8 mouse cellular contexts compared by ENCODE assay signal in genomic region chr19:44418945-44419344, GRCm38 (mm10). TPM values are rescaled to one million over a fixed set of nuclear protein-coding genes. Genes with fewer than 3 reads are reported as not detected.
DNase-seq lines count a peak whose midpoint lies in the region; ATAC-seq and TF ChIP-seq lines count a peak whose summit lies in the region.

No protein-coding gene starts in this region.

- DNase-seq in CD4-positive, CD25-positive, alpha-beta regulatory T cell, adult 2 months (ENCODE audit: low read depth, low spot score): peak; percentile 81
- DNase-seq in adrenal gland, postnatal 14 days: peak; percentile 77
- peak; percentile 79 for DNase-seq in embryonic facial prominence, embryonic 10.5 days (ENCODE audit: low spot score)
- DNase-seq in heart, postnatal 36 days: peak; percentile 73 to 82
- peak; percentile 66 to 87 for DNase-seq in layer of hippocampus, postnatal 25 days (ENCODE audit: extremely low spot score in 1 of 2, low spot score in 1 of 2)
- DNase-seq in mesoderm, embryonic 11.5 days (ENCODE audit: low read depth, low spot score): peak; percentile 85

- intact Hi-C loops in heart, postnatal 36 days (cut with DNase I): loop anchor here (1.0 to 2.0 kb wide), 2 partner anchors 46 to 174 kb away; no protein-coding TSS in a partner anchor

- no peaks in the 10 kb centered on the region for H3K36me3 ChIP-seq in embryonic facial prominence, embryonic 10.5 days (replicated peaks)
- no peaks in the 10 kb centered on the region for H3K36me3 ChIP-seq in small intestine, adult 2 months (ENCODE audit: control insufficient read depth, insufficient read depth, low read length)

- no peak overlapping the region for H3K4me3 ChIP-seq in embryonic facial prominence, embryonic 10.5 days
- H3K4me3 ChIP-seq in small intestine, adult 2 months (ENCODE audit: low read depth, low read length): no peak overlapping the region

- H3K9me3 ChIP-seq in embryonic facial prominence, embryonic 10.5 days: no peaks in the 10 kb centered on the region

- WGBS in embryonic facial prominence, embryonic 10.5 days: 20% methylated on average over 4 of the region's 4 CpGs
- 19% methylated on average over 4 of the region's 4 CpGs for WGBS in small intestine, adult 2 months

- H3K4me1 ChIP-seq in embryonic facial prominence, embryonic 10.5 days: no peaks in the 10 kb centered on the region
- no peaks in the 10 kb centered on the region for H3K4me1 ChIP-seq in small intestine, adult 2 months (ENCODE audit: control insufficient read depth, insufficient read depth, insufficient read length, low read length)

- TF ChIP-seq CTCF in small intestine, adult 2 months (IDR thresholded peaks at IDR 0.05; ENCODE audit: extremely low read depth, insufficient read length, insufficient replicate concordance, low read depth, low read length): peak; percentile 91; the same call in 1 of the 2 replicates

- no peak overlapping the region for H3K27ac ChIP-seq in embryonic facial prominence, embryonic 10.5 days (replicated peaks)
- H3K27ac ChIP-seq in small intestine, adult 2 months (ENCODE audit: insufficient read depth, low read depth, low read length): no peak overlapping the region

- ATAC-seq in CD4-positive, CD25-positive, alpha-beta regulatory T cell, adult 4 months: no peak

- TF ChIP-seq POLR2A in small intestine, adult 2 months (IDR thresholded peaks at IDR 0.05; ENCODE audit: low read depth, low read length): no peak

- peaks cover 24% of the 10 kb centered on the region for H3K27me3 ChIP-seq in embryonic facial prominence, embryonic 10.5 days (replicated peaks; ENCODE audit: low read depth, poor library complexity, severe bottlenecking)
- H3K27me3 ChIP-seq in small intestine, adult 2 months (ENCODE audit: control insufficient read depth, insufficient read depth, low read length): 0 out of 2 replicates have a peak, but pooled peaks cover 4% of the 10 kb centered on the region

RNA-seq across cellular contexts. Expression of gene Scd1, which starts 11.3 kb away (rescaled TPM):
- 1 to 10 TPM in 1 of 2 experiments, not detected in 1; 3.2 TPM for polyA plus RNA-seq in CD4-positive, CD25-positive, alpha-beta regulatory T cell, adult 4 months (2017; shearing (Covaris generic))
- 186 and 262 TPM in 2 replicates for total RNA-seq in adrenal gland, postnatal 14 days (2021)
- 15.3 and 17.9 TPM in 2 replicates for polyA plus RNA-seq in embryonic facial prominence, embryonic 10.5 days (2016; fragmentation: Nextera tagmentation; extraction: Ambion mirVana)
- total RNA-seq in heart, postnatal 36 days (2021): 10 to 100 TPM; 25.8 to 78.5 TPM
- 100 to 1,000 TPM; 139 to 156 TPM for total RNA-seq in layer of hippocampus, postnatal 25 days (2021)
- polyA plus RNA-seq in small intestine, adult 2 months (2012; rRNA removed): 9.6 and 24.9 TPM in 2 replicates
